Mouse (Mus musculus) CD4-positive, CD25-positive, alpha-beta regulatory T cell, adult 4 months (primary cell): ENCODE data around the gene Tgfb3. TPM values are rescaled to one million over a fixed set of nuclear protein-coding genes. Genes with fewer than 3 reads are reported as not detected.

Experiments used
- ATAC-seq: one replicate; pipeline ENCODE4 v1.8.0; 2017
- polyA plus RNA-seq, 2 experiments: library from polyadenylated mRNA; unstranded; fragments of 100-300 nt; shearing (Covaris generic); gene quantifications; one replicate each; pipeline ENCODE4 v1.2.1; 2017

The Tgfb3 gene
- polyA plus RNA-seq, 2 experiments from 2014 or later: 0.52 TPM

- ATAC-seq: no peak
Measured at GRCm38 (mm10) chr12:86027000-86027399, 51.8 kb downstream of the Tgfb3 start.

DNA sequence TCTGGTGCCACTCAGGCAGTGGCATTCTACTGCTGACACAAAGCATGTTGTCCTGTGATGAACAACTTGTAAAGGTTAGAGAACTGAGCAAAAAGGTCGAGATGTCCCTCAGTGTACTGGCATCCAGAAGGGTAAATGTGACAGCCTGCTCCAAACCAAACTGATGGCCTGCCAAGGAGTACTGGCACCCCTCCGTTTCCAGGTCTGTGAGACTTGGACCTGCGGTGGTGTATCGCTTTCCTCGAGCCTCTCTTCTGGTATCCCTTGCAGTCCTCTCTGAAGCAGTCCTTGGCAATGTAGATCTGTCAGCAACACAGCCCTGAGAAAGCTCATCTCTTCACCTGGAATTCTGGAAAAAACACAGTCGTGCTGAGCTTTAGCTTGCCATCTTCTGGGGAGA, 53.4 kb downstream of the Tgfb3 start:
- ATAC-seq: no peak

DNA sequence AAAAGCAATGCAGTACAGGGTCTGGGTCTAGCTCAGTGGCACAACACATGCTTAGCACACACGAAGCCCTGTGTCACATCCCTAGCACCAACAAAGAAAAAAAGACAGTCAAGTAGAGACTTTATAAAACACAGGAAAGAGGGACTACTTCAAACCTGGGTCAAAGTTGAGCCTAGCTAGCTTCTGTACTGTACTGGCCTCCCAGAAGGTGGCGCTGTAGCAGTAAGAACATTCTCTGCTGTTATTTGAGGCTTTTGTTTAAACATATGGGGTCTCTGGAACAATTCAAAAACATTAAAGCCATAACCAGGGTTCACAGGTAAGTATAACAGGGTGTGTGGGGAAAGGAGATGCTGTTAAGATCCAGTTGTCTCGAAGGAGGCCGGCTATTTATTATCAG, 54.4 kb downstream of the Tgfb3 start:
- no peak for ATAC-seq

DNA sequence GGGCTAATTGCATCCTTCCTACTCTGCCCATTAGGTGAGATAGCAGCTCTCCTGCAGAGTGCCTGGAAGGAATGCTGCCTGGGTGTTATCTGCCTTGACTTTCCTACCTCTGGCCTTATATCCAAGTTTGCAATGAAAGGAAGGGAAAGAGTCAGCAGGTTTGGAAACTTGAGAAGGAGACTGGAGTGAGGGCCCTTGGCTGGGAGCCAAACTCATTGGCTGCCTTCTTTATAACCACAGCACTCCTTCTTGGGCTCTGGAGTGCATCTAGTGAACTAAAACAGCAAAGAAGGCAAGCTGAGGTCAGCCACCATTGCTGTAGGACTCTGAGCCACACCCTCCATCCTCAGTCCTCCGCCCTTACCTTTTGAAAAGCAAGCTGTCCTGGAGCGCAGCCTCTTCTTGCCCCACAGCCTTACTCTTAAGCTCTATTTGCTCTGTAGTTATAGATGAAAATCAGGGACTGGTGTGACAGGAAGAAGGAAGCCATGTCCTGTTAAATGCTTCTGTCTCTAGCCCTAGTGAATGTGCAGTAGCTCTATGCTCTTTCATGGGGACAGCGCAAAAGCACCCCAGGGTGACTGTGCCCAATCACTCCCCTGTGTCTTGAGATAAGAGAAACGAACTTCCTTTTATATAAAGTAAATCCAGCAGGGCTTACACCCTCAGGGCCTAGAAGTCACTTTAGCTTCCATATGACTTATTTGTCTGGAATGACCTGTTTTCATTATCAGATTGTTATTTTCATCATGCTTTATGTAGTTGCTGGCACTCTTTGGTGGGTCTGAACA, 55.6 kb downstream of the Tgfb3 start:
- no peak for ATAC-seq

- no peak for ATAC-seq
Measured at GRCm38 (mm10) chr12:86022282-86022984, 56.4 kb downstream of the Tgfb3 start.

DNA sequence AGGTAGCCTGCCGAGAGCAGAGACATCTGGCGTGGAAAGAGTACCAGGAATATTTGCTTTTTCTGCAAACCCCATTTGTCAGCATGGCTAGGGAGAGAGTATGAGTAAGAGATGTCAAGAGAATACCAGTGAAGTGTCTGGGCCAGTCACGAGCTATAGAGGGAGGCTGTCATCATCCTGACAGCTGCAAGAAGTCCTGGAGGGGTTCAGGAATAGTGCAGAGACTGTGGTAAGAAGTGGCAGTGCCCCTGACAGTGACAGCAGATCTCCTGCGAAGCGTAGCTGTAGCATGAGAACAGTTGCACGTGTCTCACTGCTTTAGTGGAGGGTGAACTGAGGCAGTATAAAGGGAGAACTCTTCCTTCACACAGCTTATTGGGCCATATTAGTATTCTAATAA, 57.3 kb downstream of the Tgfb3 start:
- no peak for ATAC-seq

DNA sequence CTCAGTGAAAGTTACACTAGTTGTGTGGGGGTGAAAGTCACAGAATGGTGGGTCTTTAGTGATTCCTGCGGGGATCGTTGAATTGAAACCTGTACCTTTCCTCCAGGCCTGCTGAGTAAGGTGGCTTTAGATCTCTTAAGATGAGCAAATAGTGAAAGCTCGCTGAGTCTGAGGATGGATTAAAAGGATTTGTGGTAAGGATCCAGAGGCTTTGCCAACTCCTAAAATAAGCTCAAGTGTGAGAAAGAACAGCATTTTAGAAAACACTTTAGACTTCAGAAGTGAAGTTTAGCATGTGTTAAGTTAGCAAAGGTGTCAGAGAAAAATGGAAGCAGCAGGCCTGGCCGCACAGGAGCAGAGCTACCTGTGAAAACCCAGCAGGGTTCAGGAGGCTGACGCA, 61.5 kb downstream of the Tgfb3 start:
- no peak for ATAC-seq

DNA sequence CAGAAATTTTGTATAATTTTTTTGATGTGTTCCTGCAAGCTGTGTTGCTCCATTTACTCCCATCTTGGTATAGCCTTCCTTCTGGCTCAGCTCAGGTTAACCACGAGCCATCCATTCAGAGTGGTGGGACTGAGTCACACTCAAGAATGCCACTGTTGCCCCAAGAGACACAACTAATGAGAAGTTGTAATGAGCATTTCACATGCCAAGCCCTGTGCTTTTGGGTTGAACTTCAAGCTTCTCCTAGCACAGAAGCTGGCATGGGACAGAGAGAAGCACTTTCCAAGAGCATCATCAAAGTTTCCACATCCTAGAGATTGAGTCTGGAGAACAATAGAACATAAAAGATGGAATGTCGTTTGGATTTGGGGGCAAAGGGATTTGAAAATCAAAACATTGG, 63.7 kb downstream of the Tgfb3 start:
- ATAC-seq: no peak

DNA sequence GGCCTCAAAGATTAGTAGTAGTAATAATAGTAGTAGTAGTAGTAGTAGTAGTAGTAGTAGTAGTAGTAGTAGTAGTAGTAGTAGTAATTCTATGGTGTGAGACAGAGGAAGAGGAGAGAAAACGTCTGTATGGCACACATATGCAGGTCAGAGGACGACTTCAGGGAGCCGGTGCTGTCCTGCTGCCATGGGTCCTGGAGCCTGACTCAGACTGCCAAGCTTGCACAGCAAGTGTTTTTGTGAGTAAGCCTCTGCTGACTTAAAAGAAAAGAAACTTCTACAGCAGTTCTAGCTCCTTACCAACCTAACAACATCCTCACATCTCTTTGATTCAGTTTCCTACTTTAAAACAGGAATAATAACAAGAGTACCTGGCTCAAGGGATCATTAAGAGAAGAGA, 64.2 kb downstream of the Tgfb3 start:
- no peak for ATAC-seq

GRCm38 (mm10) chr12:86014174-86014573, 64.7 kb downstream of the Tgfb3 start:
- no peak for ATAC-seq

DNA sequence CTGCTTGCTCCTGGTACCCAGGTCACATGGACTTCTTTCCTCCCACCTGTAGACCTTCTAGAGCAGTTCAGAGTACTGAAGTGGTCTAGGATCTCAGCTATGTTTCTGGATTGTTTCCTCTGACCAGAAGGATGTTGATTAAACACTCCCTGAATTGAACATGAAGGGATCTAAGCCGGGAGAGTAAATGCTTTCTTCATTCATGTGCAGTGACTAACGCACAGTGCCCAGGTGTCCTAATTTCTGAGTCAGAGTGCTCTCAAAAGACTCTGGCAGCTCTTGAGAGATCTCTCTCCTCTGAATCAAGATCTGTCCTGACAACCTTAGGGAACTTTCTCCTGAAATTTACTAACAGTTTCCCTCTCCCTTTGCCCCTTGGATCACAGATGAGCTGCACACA, 66.6 kb downstream of the Tgfb3 start:
- no peak for ATAC-seq

- ATAC-seq: no peak
Measured at GRCm38 (mm10) chr12:86010656-86011055, 68.2 kb downstream of the Tgfb3 start.

DNA sequence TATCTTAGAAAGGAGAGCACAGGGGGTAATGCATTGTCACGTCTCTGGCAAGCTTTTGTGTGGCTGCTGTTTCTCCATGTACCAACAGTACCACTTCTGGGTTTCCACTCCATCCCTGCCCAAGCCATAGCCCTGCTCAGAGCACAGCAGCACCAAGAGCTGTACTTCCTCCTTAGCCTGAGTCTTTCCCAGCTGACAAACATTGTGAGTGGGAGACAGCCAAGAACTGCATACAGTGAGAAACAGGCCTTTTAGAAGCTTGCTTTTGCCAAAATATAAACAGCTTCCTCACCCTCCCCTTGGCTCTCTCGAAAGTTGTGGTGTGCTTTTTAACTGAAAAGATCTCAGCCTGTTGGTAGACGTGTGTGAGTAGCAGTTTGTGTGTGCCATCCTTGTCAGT, 71.5 kb downstream of the Tgfb3 start:
- ATAC-seq: no peak

Other genes starting within 250 kb of the Tgfb3 start
- 1 to 10 TPM; 4.0 to 4.7 TPM for gene Ift43, start 3.5 kb upstream of the Tgfb3 start, polyA plus RNA-seq
- gene Gpatch2l, start 162.8 kb upstream of the Tgfb3 start, polyA plus RNA-seq: 10 to 100 TPM; 22.5 to 35.4 TPM